Mouse (Mus musculus) spleen, adult 2 months (tissue): ENCODE data around the gene Sfn.

Source experiments
- CTCF ChIP-seq: fragments of 200-500 bp; IDR thresholded peaks from 2 replicates; pipeline ENCODE4 v1.5.1; 2011; ENCODE audit warnings: mild to moderate bottlenecking, inconsistent platforms; ENCODE audit not compliant: insufficient read depth, insufficient read length, insufficient replicate concordance; ENCODE audit errors: extremely low read depth
- POLR2A ChIP-seq: fragments of 200-500 bp; IDR thresholded peaks from 2 replicates; pipeline ENCODE4 v1.6.1; 2011; ENCODE audit warnings: low read depth, low read length, inconsistent platforms

DNA sequence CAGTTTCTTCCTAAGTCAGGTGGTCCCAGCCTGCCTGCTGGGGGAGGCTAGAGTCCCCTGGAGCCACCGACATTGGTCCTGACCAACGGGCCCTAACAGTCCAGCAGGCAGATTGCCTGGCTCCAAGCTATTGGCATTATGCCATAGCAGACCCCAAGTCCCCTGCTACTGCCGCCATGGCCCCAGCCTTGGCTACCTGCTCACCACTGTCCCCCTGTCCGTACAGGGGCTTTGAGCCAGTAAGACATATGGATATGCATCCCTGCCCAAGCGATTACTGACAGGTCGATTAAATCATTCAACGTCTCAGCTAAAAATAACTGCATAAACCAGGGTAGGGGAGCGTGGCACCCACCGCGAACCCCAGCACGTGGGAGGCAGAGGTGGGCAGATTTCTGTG is 16.0 kb upstream of the Sfn start:
- TF ChIP-seq CTCF = no peak
- TF ChIP-seq POLR2A = no peak
